Mouse (Mus musculus): ENCODE measurements at regions not wholly inside any gene's neighbourhood (a gene's known extent, or its start where the extent isn't known, plus 50 kb on each side); places are given as distances from the start of the nearest gene placed in this dataset.
"Not testable (repeated sequence)": the region's sequence is repeated elsewhere in the genome, so short reads cannot be mapped to it uniquely, and the experiment has no call there.

GRCm38 (mm10) chr13:99128979-99129378 is 55.6 kb upstream of the Zfp366 start:
- 50% methylated on average over 2 of the region's 2 CpGs for WGBS
- H3K4me1 ChIP-seq (replicated peaks): peaks cover 8% of the 10 kb centered on the region; the same call in 1 of the 2 replicates
- no peaks in the 10 kb centered on the region for H3K36me3 ChIP-seq
- no peak overlapping the region for H3K4me3 ChIP-seq
- H3K27me3 ChIP-seq: no peaks in the 10 kb centered on the region
- no peak for ATAC-seq (ENCODE audit: low read depth)
- no peak overlapping the region for H3K4me2 ChIP-seq
- H3K9ac ChIP-seq: no peak overlapping the region
- no peak overlapping the region for H3K27ac ChIP-seq (replicated peaks)
- H3K9me3 ChIP-seq: no peaks in the 10 kb centered on the region

- WGBS: 75% methylated on average over 5 of the region's 5 CpGs
- ATAC-seq (ENCODE audit: low read depth): no peak
- H3K27me3 ChIP-seq: no peaks in the 10 kb centered on the region
- H3K4me3 ChIP-seq: no peak overlapping the region
- no peak overlapping the region for H3K27ac ChIP-seq (replicated peaks)
- H3K36me3 ChIP-seq: no peaks in the 10 kb centered on the region
- no peak overlapping the region for H3K9ac ChIP-seq
- no peaks in the 10 kb centered on the region for H3K9me3 ChIP-seq
- peaks cover 8% of the 10 kb centered on the region; the same call in 1 of the 2 replicates for H3K4me1 ChIP-seq (replicated peaks)
- no peak overlapping the region for H3K4me2 ChIP-seq
Measured at GRCm38 (mm10) chr13:99128284-99128691, 56.3 kb upstream of the Zfp366 start.

- 71% methylated on average over 5 of the region's 5 CpGs for WGBS
- H3K4me3 ChIP-seq: no peak overlapping the region
- H3K9ac ChIP-seq: no peak overlapping the region
- no peaks in the 10 kb centered on the region for H3K9me3 ChIP-seq
- H3K27ac ChIP-seq (replicated peaks): no peak overlapping the region
- no peak for ATAC-seq (ENCODE audit: low read depth)
- H3K4me1 ChIP-seq (replicated peaks): peaks cover 8% of the 10 kb centered on the region; the same call in 1 of the 2 replicates
- no peak overlapping the region for H3K4me2 ChIP-seq
- no peaks in the 10 kb centered on the region for H3K36me3 ChIP-seq
- H3K27me3 ChIP-seq: no peaks in the 10 kb centered on the region
Measured at GRCm38 (mm10) chr13:99127716-99128115, 56.9 kb upstream of the Zfp366 start.

GRCm38 (mm10) chr13:99126971-99127370 is 57.7 kb upstream of the Zfp366 start:
- not testable (repeated sequence) for H3K9me3 ChIP-seq; H3K27me3 ChIP-seq; ATAC-seq (ENCODE audit: low read depth); H3K4me1 ChIP-seq (replicated peaks); H3K36me3 ChIP-seq; H3K4me3 ChIP-seq; H3K4me2 ChIP-seq; H3K9ac ChIP-seq; H3K27ac ChIP-seq (replicated peaks)
- WGBS: 95% methylated on average over 10 of the region's 10 CpGs

GRCm38 (mm10) chr13:99126538-99126937 is 58.1 kb upstream of the Zfp366 start:
- H3K4me3 ChIP-seq: no peak overlapping the region
- H3K27me3 ChIP-seq: no peaks in the 10 kb centered on the region
- no peak overlapping the region for H3K27ac ChIP-seq (replicated peaks)
- H3K4me1 ChIP-seq (replicated peaks): peaks cover 8% of the 10 kb centered on the region; the same call in 1 of the 2 replicates
- ATAC-seq (ENCODE audit: low read depth): no peak
- 84% methylated on average over 8 of the region's 8 CpGs for WGBS
- H3K36me3 ChIP-seq: no peaks in the 10 kb centered on the region
- H3K4me2 ChIP-seq: no peak overlapping the region
- no peak overlapping the region for H3K9ac ChIP-seq
- H3K9me3 ChIP-seq: no peaks in the 10 kb centered on the region

- ATAC-seq (ENCODE audit: low read depth): no peak
- Histone ChIP-seq H3K9me3 (no peaks in the 10 kb centered on the region), H3K27ac (replicated peaks) (no peak overlapping the region), H3K36me3 (no peaks in the 10 kb centered on the region), H3K4me1 (replicated peaks) (peaks cover 8% of the 10 kb centered on the region; the same call in 1 of the 2 replicates), H3K4me3 (no peak overlapping the region), H3K4me2 (no peak overlapping the region), H3K9ac (no peak overlapping the region), H3K27me3 (no peaks in the 10 kb centered on the region)
- WGBS: 61% methylated on average over 1 of the region's 1 CpGs
Measured at GRCm38 (mm10) chr13:99125946-99126345, 58.7 kb upstream of the Zfp366 start.

- ATAC-seq (ENCODE audit: low read depth): no peak
- H3K9me3 ChIP-seq: no peaks in the 10 kb centered on the region
- H3K4me3 ChIP-seq: no peak overlapping the region
- WGBS: 67% methylated on average over 10 of the region's 10 CpGs
- no peak overlapping the region for H3K9ac ChIP-seq
- H3K4me1 ChIP-seq (replicated peaks): peaks cover 8% of the 10 kb centered on the region; the same call in 1 of the 2 replicates
- H3K36me3 ChIP-seq: no peaks in the 10 kb centered on the region
- H3K27me3 ChIP-seq: no peaks in the 10 kb centered on the region
- no peak overlapping the region for H3K4me2 ChIP-seq
- no peak overlapping the region; the same call in 1 of the 2 replicates for H3K27ac ChIP-seq (replicated peaks)
Measured at GRCm38 (mm10) chr13:99124894-99125570, 59.6 kb upstream of the Zfp366 start.

- Histone ChIP-seq H3K4me1 (replicated peaks) (peaks cover 8% of the 10 kb centered on the region; the same call in 1 of the 2 replicates), H3K36me3 (no peaks in the 10 kb centered on the region), H3K4me2 (no peak overlapping the region), H3K27me3 (no peaks in the 10 kb centered on the region), H3K27ac (replicated peaks) (no peak overlapping the region), H3K4me3 (no peak overlapping the region), H3K9me3 (no peaks in the 10 kb centered on the region), H3K9ac (no peak overlapping the region)
- ATAC-seq (ENCODE audit: low read depth): no peak
- 46% methylated on average over 2 of the region's 2 CpGs for WGBS
Measured at GRCm38 (mm10) chr13:99124141-99124540, 60.5 kb upstream of the Zfp366 start.

- Histone ChIP-seq H3K9me3 (no peaks in the 10 kb centered on the region), H3K4me3 (no peak overlapping the region), H3K4me1 (replicated peaks) (peaks cover 3% of the 10 kb centered on the region; the same call in 1 of the 2 replicates), H3K36me3 (no peaks in the 10 kb centered on the region), H3K27me3 (no peaks in the 10 kb centered on the region), H3K4me2 (no peak overlapping the region), H3K27ac (replicated peaks) (no peak overlapping the region), H3K9ac (no peak overlapping the region)
- ATAC-seq (ENCODE audit: low read depth): no peak
- 77% methylated on average over 12 of the region's 12 CpGs for WGBS
Measured at GRCm38 (mm10) chr13:99123476-99124140, 61.0 kb upstream of the Zfp366 start.

GRCm38 (mm10) chr13:99122539-99122938 is 62.1 kb upstream of the Zfp366 start:
- H3K4me3 ChIP-seq; H3K4me1 ChIP-seq (replicated peaks); H3K36me3 ChIP-seq; H3K9me3 ChIP-seq; H3K27ac ChIP-seq (replicated peaks); H3K9ac ChIP-seq; H3K4me2 ChIP-seq; ATAC-seq (ENCODE audit: low read depth); H3K27me3 ChIP-seq: not testable (repeated sequence)
- 82% methylated on average over 4 of the region's 4 CpGs for WGBS

GRCm38 (mm10) chr13:99121096-99121495 is 63.5 kb upstream of the Zfp366 start:
- H3K4me2 ChIP-seq: no peak overlapping the region
- H3K9ac ChIP-seq: no peak overlapping the region
- H3K9me3 ChIP-seq: no peaks in the 10 kb centered on the region
- 92% methylated on average over 4 of the region's 4 CpGs for WGBS
- H3K4me3 ChIP-seq: no peak overlapping the region
- H3K27me3 ChIP-seq: no peaks in the 10 kb centered on the region
- H3K36me3 ChIP-seq: no peaks in the 10 kb centered on the region
- peaks cover 3% of the 10 kb centered on the region; the same call in 1 of the 2 replicates for H3K4me1 ChIP-seq (replicated peaks)
- no peak for ATAC-seq (ENCODE audit: low read depth)
- no peak overlapping the region for H3K27ac ChIP-seq (replicated peaks)

GRCm38 (mm10) chr13:99119941-99120340 is 64.7 kb upstream of the Zfp366 start:
- WGBS: 97% methylated on average over 3 of the region's 3 CpGs
- Histone ChIP-seq H3K27me3 (no peaks in the 10 kb centered on the region), H3K4me3 (no peak overlapping the region), H3K9ac (no peak overlapping the region), H3K36me3 (no peaks in the 10 kb centered on the region), H3K4me1 (replicated peaks) (peaks cover 2% of the 10 kb centered on the region; the same call in 1 of the 2 replicates), H3K9me3 (no peaks in the 10 kb centered on the region), H3K27ac (replicated peaks) (no peak overlapping the region), H3K4me2 (no peak overlapping the region)
- no peak for ATAC-seq (ENCODE audit: low read depth)

Data from neural tube, embryonic 13.5 days (tissue).